Mouse (Mus musculus) embryo, embryonic 9.5 days (tissue): ENCODE results near the gene Pfn5.
"Not testable (repeated sequence)": the region's sequence is repeated elsewhere in the genome, so short reads cannot be mapped to it uniquely, and the experiment has no call there.

Experiments
- DNase-seq: peaks from one replicate; pipeline ENCODE4 v3.0.0-alpha.2; 2017; ENCODE audit errors: extremely low spot score

The Pfn5 gene

DNA sequence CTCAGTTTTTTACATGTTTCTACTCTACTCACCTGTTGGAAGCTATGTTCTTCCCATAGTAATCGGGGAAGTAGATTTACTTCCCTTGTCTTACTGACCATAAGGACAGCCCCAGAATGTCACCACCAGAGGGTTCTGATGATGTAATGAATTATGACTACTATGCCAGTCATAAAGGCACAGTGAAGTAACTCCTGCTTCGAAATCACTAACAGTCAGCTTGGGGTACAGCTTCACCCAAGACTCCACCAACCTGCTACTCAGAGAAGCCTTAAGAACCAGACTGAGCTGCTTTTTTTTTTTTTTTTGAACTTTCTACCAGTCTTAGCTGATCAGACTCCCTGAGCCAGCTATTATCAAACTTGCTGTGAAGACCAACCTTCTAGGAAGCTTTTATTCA lies at the start of gene Pfn5, which contains the start of gene Asb12:
Gene Pfn5, plus strand, starts transcription at position 218 of the 400 bp plus-strand sequence.
Gene Asb12, minus strand, starts transcription at position 101 of the 400 bp plus-strand sequence.
- DNase-seq, result no peak

DNA sequence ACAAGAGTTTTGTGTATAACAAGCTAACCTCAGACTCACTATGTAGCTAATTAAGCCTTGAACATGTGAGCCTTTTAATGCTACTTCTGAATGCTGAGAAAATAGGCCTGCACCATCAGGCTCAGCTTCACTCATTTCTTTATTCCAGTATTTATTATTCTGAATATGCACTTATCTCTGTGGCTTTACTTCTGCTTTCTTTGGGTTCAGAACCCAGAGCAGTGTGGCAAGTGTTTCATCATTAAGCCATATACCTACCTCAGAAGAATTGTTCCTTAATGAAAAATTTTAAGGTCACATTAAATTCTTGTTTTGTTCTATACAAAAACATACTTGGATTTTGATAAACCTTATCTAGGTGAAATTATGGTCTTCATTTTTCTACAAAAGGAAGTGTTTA lies 34.0 kb upstream of the Pfn5 start:
- DNase-seq, result no peak

DNA sequence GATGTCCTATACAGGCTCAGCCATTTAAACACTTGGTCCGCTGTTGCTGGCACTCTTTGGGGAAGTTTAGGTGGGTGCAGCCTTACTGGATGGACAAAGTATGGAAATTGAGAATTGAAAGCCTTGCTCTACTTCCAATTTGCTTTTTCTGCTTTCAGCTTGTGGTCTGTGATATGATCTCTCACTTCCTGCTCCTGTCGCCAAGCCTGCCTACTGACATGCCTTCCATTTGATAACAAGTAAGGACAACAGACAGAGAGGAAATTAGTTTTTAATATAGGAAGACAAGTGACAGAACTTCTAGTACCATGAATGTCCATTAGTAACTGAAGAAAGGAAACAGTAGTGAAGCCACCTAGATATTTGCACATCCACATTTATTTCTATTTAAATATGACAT lies 32.7 kb upstream of the Pfn5 start:
- no peak for DNase-seq

DNA sequence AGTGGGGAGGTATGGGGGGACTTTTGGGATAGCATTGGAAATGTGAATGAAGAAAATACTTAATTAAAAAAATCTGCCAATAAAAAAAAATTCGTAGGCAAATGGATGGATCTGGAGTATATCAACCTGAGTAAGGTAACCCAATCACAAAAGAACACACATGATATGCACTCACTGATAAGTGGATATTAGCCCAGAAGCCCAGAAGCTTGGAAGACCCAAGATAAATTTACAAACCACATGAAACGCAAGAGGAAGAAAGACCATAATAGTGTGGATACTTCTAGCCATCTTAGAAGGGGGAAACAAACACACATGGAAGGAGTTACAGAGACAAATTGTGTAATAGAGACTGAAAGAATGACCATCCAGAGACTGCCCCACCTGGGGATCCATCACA lies 22.4 kb upstream of the Pfn5 start:
- DNase-seq, result not testable (repeated sequence)

DNA sequence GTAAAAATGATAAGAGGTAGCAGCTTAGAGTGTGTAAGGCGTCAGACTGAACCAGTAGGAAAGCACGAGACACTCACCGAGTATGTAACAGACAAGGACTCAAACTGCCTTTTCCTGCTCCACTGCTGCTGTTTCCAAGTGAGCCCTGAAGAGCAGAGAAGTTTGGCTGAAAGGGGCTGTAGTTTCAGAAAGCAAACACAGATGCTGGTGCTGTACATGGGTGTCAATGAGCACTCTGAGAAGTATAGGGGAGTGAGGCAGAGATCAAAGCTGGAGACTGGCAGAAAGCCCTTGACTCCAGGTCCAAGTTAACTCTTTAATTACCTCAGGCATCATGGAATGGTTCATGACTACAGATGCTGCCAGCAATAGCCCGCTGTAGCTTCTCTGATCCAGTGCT lies 3.6 kb upstream of the Pfn5 start:
- no peak for DNase-seq

DNA sequence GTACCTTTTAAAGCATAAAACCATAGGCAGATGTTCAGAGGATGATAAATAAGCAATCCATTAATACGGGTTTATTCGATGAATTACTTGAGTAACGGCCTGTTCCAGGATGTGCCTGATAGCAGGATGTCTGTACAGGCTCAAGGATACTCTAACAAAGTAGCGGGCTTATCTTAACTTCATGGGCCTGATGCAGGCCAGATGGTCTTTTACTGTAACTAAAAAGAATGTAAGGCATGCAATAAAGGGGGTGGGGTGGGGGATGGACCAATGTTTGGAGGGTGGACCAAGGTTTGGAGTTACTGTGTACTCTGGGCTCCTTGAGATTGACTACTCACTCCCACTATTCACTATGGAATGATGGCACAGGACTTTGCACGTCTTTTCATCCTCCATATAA lies 42.7 kb downstream of the Pfn5 start:
- no peak for DNase-seq
